In genomic region chr10:78350796-78351556, GRCm38 (mm10) we compare ENCODE assay signal across 9 mouse cellular contexts. TPM values are rescaled to one million over a fixed set of nuclear protein-coding genes. Genes with fewer than 3 reads are reported as not detected.
DNase-seq lines count a peak whose midpoint lies in the region; ATAC-seq and TF ChIP-seq lines count a peak whose summit lies in the region.
"Had no signal": no experiment of that assay in that cellular context is flagged by ENCODE, and none has a peak within 500 bp of the region (broad histone marks: within the 10 kb centered on the region; RNA-seq: fewer than 3 reads in every experiment).

No protein-coding gene starts in this region.

- peak overlapping the region; percentile 79 for H3K4me2 ChIP-seq in forebrain, embryonic 12.5 days
- peak overlapping the region; percentile 93 for H3K4me2 ChIP-seq in liver, embryonic 11.5 days
- H3K4me2 ChIP-seq in stomach, postnatal 0 days (replicated peaks; ENCODE audit: low read depth) = peak overlapping the region; percentile 93

- DNase-seq in cerebellum, postnatal 10 days = peak; percentile 66 to 76
- DNase-seq in cerebellum, adult 9-10 months = no peak
- DNase-seq in A20 (ENCODE audit: low read depth, low spot score) = peak; percentile 50
- no peak for DNase-seq in liver, embryonic 11.5 days (ENCODE audit: low spot score)
- DNase-seq in stomach, postnatal 0 days (ENCODE audit: low spot score) = no peak
- no peak for DNase-seq in right cerebral cortex, postnatal 36 days (ENCODE audit: low spot score in 2 of 2)

- 26% methylated on average over 6 of the region's 6 CpGs for WGBS in forebrain, embryonic 12.5 days
- 48% methylated on average over 6 of the region's 6 CpGs for WGBS in liver, embryonic 11.5 days
- WGBS in stomach, postnatal 0 days = 24% methylated on average over 6 of the region's 6 CpGs

- H3K36me3 ChIP-seq in forebrain, embryonic 12.5 days (replicated peaks) = no peaks in the 10 kb centered on the region; the same call in 1 of the 2 replicates
- no peaks in the 10 kb centered on the region for H3K36me3 ChIP-seq in liver, embryonic 11.5 days (ENCODE audit: control insufficient read depth, insufficient read depth, low read length)
- H3K36me3 ChIP-seq in stomach, postnatal 0 days (ENCODE audit: control insufficient read depth, insufficient read depth, low read length) = no peaks in the 10 kb centered on the region; the same call in 1 of the 2 replicates
- H3K36me3 ChIP-seq: G1E had no signal

- peak overlapping the region; percentile 98 for H3K9ac ChIP-seq in forebrain, embryonic 12.5 days
- peak overlapping the region; percentile 82 for H3K9ac ChIP-seq in liver, embryonic 11.5 days (ENCODE audit: low read depth, low read length)
- peak overlapping the region; percentile 97 for H3K9ac ChIP-seq in stomach, postnatal 0 days (ENCODE audit: low read length)

- no peak for TF ChIP-seq CTCF in stomach, postnatal 0 days (IDR thresholded peaks at IDR 0.05; ENCODE audit: low read depth)

- H3K9me3 ChIP-seq in forebrain, embryonic 12.5 days = no peaks in the 10 kb centered on the region
- no peaks in the 10 kb centered on the region for H3K9me3 ChIP-seq in liver, embryonic 11.5 days (ENCODE audit: control insufficient read depth, low read length)
- no peaks in the 10 kb centered on the region for H3K9me3 ChIP-seq in stomach, postnatal 0 days (ENCODE audit: control insufficient read depth, low read length)

- peaks cover 27% of the 10 kb centered on the region for H3K4me1 ChIP-seq in forebrain, embryonic 12.5 days
- peaks cover 16% of the 10 kb centered on the region for H3K4me1 ChIP-seq in liver, embryonic 11.5 days (replicated peaks; ENCODE audit: control insufficient read depth, insufficient read depth, low read length)
- 0 out of 2 replicates have a peak, but pooled peaks cover 2% of the 10 kb centered on the region for H3K4me1 ChIP-seq in stomach, postnatal 0 days (replicated peaks; ENCODE audit: control insufficient read depth, insufficient read depth)

- H3K27me3 ChIP-seq in forebrain, embryonic 12.5 days = 0 out of 2 replicates have a peak, but pooled peaks cover 5% of the 10 kb centered on the region
- H3K27me3 ChIP-seq in liver, embryonic 11.5 days (replicated peaks; ENCODE audit: control insufficient read depth, insufficient read depth, low read length) = peaks cover 38% of the 10 kb centered on the region
- H3K27me3 ChIP-seq in stomach, postnatal 0 days (ENCODE audit: control insufficient read depth, insufficient read depth, low read length) = no peaks in the 10 kb centered on the region

- no peak for TF ChIP-seq EP300 in stomach, postnatal 0 days (optimal IDR thresholded peaks at IDR 0.05)

- no peak overlapping the region for H3K27ac ChIP-seq in forebrain, embryonic 12.5 days
- H3K27ac ChIP-seq in liver, embryonic 11.5 days (ENCODE audit: low read depth, low read length) = no peak overlapping the region
- H3K27ac ChIP-seq in stomach, postnatal 0 days (replicated peaks) = peak overlapping the region; percentile 87

- H3K4me3 ChIP-seq in forebrain, embryonic 12.5 days (replicated peaks) = peak overlapping the region; percentile 88
- H3K4me3 ChIP-seq in liver, embryonic 11.5 days (ENCODE audit: low read depth, low read length) = peak overlapping the region; percentile 89
- H3K4me3 ChIP-seq in stomach, postnatal 0 days (ENCODE audit: low read depth, low read length) = peak overlapping the region; percentile 95

- ATAC-seq in forebrain, embryonic 12.5 days (ENCODE audit: low FRiP score) = no peak
- ATAC-seq in liver, embryonic 11.5 days (replicated peaks; ENCODE audit: low FRiP score) = no peak
- no peak for ATAC-seq in stomach, postnatal 0 days (ENCODE audit: low FRiP score, low TSS enrichment)
- no peak for ATAC-seq in granulocyte monocyte progenitor cell, adult 5-6 weeks (replicated peaks; ENCODE audit: poor library complexity, severe bottlenecking)

RNA-seq across cellular contexts. Expression of gene Agpat3, which starts 1.3 kb away (rescaled TPM):
- 52.5 and 58.0 TPM in 2 replicates for polyA plus RNA-seq in forebrain, embryonic 12.5 days (2016; fragmentation: Nextera tagmentation; extraction: Ambion mirVana)
- polyA plus RNA-seq in liver, embryonic 11.5 days (2014; fragmentation: Nextera tagmentation; extraction: Ambion mirVana) = 28.7 and 32.8 TPM in 2 replicates
- polyA plus RNA-seq in stomach, postnatal 0 days (2015; fragmentation: Nextera tagmentation; extraction: Ambion mirVana) = 69.9 and 71.5 TPM in 2 replicates
- total RNA-seq in granulocyte monocyte progenitor cell, adult 5-6 weeks (2014; fragmentation: Nextera tagmentation) = 0.19 and 0.39 TPM in 2 replicates
- 0.52 and 0.88 TPM in 2 replicates for total RNA-seq in granulocyte monocyte progenitor cell, adult 5-6 weeks (2017)

Comparison
In these comparisons a context has a peak if more than half of its experiments do, and no peak if none do; other contexts are left out.
1. DNase-seq: peak in cerebellum, postnatal 10 days (2 of 2) and A20 (single experiment); none in cerebellum, adult 9-10 months (single experiment), liver, embryonic 11.5 days (single experiment), stomach, postnatal 0 days (single experiment) and right cerebral cortex, postnatal 36 days (0 of 2).
2. Peak in every context shown above with its lines, with median percentiles within 50 percentile points of each other: H3K4me2 ChIP-seq, H3K4me3 ChIP-seq and H3K9ac ChIP-seq.